Mouse (Mus musculus): ENCODE results near the gene Nme8.

Nme8 gene

DNA sequence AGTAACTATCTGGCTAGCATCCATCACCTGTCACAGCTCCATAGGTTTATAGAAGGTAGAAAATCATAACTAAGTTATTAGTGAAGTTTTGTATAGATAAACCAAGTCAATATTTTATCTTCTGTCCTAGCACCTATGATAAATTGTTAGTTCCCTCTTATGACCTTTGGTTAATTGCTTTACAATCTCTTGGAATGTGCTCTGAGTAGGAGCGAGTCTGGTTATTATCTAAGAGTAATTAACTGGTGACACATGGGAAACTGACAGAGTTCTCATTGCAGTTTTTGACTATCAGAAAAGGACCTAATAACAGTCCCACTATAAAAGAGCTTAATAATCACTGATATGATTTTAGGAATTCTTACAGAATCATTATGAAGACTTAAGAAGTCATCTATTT is 54.1 kb downstream of the Nme8 start:
- DNase-seq (ENCODE audit: low read depth, low spot score): no peak

DNA sequence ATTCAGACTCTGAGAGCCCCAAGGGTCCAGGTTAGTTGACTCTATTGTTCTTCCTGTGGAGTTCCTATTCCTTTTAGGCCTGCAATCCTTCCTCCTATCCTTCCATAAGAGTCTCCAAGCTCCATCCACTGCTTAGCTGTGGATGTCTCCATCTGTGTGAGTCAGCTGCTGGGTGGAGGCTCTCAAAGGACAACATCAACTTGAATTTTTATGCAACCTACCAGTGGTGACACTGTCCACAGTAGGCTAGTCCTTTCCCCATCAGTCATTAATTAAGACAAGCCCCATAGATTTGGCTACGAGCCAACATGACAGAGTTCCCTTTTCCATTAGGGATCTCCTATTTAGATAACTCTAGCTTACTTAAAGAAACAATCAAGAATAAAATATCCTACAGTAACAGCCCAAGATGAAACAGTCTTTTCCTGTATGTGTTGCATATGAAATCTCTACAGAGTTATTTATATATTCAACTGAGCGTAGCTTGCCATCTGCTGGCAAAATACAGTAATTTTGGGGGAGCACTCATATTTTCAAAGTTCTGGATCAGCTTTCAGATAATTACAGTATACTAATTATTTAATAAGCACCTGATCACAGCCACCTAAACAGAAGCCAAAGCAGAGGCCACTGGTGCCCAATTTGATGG is 57.3 kb downstream of the Nme8 start:
- DNase-seq (ENCODE audit: low read depth, low spot score): no peak

DNA sequence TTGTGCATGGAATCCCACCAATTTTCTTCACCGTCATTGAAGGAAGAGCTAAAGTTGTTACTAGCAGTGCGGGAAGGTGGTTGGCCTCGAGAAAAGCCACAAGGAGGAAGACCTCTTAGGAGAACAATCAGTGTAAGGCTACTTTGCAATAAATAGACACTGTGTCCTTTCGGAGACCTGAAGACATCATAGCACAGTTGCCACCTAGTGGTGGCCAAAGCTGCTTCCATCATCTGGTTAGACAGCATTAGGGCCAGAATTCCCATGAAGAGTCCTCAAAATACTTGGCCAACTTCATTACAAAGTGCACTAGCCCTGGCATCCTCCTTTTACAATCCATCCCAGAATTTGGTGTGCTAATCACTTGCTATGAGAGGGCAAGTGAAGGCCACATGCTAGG is 61.5 kb downstream of the Nme8 start:
- DNase-seq (ENCODE audit: low read depth, low spot score): no peak

DNA sequence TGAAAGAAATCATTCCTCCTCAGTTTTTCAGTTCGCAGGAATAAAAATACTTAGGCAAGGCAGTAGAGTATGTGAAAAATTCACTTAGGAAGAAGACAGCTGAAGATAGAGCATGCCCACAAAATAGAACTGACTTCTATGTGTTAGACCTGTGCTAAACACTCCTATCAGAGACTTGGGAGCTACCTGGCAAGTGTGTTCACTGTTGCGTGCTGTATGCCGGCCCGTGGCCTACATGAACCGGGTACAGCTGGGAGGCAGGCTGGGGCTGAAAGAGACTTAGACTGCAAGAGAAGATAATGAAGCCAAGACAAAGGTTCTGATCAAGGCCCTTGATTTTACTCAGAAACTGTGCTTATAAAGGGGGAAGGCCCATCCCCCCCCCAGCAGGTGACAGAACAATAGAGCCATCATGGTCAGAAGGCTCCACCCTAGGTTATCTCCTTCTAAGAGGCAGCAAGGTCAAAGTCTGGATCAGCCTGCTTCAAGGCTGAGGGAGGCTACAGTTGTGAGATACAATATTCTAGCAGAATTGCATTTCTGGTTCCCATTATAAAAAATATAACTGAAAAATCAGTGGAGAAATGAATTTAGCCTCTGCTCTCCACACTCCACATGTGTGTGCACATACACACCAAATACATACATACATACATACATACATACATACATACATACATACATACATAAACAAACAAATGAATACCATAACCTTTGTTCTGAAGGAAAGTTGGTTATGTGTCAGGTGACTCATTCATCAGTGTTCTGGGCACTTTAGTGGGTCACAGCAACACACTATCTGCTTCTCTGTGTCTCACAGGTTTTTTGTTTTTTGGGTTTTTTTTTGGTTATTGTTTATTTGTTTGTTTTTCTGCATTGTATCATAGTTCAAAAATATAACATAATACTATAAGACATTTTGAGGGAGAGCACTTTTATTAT is 66.6 kb downstream of the Nme8 start:
- DNase-seq (ENCODE audit: low read depth, low spot score): no peak

DNA sequence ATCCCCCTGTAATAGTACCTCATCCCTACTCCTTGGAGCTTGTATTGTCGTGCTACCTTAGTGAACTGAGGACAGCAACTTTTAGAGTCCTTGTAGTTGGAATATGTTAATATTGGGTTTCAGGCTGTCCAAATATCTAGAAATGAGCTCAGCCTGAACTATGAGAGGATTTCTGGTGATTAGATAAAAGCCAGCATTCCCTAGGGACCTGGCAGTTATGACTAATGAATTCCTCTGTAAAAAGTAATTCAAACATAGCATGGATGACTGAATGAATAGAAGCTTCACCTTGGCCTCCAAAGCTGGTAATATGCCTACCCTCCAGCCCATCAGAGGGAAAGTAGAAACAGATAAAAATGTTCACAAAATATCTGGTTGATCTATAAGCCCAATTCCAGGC is 71.1 kb downstream of the Nme8 start:
- DNase-seq (ENCODE audit: low read depth, low spot score): no peak

DNA sequence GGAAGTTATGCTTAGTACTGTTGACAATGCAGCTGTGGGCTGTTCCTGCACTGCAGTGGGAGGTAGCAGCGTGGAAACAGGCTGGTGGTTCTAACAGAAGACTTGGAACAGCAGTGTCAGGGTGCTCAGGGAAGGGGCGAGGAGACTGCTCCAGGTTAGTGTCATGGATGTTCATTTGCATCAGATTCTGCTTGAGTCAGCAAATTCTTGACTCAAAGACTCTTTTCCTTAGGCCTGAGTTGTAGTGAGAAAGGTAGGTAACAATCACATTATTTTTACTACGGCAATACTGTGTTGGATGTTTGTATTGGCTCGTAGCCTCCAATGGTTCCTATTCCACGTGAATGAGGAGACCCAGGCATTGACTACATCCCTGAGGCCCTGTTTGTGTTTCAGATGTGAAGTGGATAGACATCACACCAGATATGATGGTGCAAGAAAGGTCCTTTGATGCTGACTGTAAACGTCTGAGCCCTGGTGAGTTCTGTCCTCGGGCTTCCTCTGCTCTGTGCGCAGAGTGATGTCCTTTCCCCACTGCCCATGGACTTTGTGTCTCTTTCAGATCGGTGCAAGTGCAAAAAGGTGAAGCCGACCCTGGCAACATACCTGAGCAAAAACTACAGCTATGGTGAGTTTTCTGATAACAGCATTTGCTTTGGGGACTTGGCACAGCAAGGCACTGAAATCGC is 72.8 kb downstream of the Nme8 start:
- DNase-seq (ENCODE audit: low read depth, low spot score): no peak

DNA sequence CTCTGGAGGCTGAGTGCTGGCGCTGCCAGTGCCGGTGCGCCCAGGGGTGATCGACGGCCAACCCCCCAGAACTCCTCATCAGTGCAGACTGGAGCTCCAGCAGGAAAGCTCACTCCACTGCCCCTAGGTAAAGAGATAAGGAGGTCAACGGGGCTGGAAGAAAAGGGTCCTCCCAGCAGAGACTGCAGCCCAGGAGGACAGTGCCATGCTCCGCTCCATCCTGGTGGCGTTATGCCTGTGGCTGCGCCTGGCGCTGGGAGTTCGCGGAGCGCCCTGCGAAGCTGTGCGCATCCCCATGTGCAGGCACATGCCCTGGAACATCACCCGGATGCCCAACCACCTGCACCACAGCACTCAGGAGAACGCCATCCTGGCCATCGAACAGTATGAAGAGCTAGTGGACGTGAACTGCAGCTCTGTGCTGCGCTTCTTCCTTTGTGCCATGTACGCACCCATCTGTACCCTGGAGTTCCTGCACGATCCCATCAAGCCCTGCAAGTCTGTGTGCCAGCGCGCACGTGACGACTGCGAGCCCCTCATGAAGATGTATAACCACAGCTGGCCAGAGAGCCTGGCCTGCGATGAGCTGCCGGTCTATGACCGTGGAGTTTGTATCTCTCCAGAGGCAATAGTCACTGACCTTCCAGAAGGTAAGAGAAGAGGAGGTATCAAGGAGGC is 74.2 kb downstream of the Nme8 start:
- DNase-seq (ENCODE audit: low read depth, low spot score): no peak

DNA sequence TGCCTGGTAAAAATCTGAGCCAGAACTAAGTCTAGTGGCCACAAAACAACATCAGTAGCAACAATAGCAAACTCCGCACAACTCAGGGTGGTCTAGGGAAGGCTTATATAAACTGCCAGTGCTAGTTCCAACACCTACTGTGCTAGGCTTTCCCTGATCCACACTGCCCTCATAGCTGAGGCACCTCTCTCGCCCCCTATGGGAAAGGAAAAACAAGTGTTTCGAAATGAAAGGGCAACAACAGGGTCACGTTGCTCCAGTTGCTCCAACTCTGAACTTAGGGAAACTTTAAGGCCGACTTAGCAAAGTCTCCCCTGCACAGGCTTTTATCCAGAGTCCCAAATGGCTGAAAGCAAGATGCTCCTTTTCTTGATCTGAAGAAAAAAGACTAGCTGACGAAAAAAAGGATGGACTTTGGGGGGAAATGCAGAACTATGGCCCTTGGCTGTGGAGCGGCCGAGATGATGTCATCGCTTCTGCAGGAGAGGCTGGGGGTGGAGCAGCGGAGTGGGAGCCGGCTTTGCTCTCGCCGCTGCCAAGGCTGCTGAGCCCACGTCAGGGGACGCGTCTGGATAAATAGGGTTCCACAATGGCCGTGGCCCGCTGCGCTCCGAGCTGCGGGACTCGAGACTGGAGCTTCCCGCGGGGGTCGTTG is 74.9 kb downstream of the Nme8 start, which contains the start of gene Sfrp4:
Gene Sfrp4 (plus strand): TSS at position 532 of the 655 bp plus-strand sequence.
- no peak for DNase-seq (ENCODE audit: low read depth, low spot score)

DNA sequence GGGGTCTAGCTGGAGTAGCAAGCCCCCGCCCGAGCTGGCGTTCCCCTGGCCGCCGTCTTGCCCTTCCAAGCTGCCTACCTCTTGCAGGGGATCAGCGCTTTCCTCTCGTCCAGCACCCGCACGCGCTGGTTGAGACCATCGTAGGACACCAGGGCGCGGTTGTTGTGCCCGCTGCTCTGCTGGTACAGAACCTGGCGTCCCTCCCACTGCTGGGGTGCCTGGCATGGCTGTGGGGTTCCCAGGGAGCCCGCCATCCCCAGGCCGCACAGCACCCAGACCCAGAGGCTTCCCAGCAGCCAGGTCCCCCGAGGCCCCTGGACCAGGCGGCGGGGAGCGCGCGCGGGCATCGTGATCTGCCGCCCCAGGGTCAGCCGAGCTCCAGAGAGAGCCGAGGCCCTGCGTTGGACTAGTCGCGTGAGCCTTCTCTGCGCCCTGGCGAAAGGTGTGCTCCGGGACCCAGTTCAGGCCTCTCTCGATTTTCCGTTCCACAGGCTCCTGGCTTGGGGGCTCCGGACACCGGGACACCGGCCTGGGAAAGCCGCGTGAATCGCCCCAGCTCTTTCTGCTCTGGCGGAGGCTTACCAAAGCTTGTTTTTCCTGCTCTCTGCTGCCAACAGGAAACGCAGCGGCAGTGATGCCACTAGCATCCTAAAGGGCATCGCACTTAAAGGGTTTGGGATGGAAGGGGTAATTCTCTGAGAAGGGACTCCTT is 78.2 kb downstream of the Nme8 start, which contains the start of gene Epdr1:
Gene Epdr1 (minus strand): TSS at position 712 of the 712 bp plus-strand sequence.
- no peak for DNase-seq (ENCODE audit: low read depth, low spot score)

DNA sequence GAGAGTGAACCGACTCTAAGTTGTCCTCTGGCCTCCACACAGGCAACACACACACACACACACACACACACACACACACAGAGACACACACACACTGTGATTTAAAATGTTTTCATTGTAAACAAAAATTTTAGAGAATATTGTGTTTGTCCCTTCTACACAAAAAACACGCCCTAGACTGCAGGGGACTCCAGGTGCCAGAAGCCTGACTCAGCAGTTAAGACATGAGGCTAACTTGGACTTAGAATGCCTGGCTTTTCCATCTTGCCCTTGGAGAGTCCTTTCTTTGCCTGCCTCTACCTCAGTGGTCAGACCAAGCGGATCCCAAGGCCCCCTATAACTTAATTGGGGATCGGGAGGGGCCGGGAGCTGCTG is 78.8 kb downstream of the Nme8 start:
- DNase-seq (ENCODE audit: low read depth, low spot score): no peak

DNA sequence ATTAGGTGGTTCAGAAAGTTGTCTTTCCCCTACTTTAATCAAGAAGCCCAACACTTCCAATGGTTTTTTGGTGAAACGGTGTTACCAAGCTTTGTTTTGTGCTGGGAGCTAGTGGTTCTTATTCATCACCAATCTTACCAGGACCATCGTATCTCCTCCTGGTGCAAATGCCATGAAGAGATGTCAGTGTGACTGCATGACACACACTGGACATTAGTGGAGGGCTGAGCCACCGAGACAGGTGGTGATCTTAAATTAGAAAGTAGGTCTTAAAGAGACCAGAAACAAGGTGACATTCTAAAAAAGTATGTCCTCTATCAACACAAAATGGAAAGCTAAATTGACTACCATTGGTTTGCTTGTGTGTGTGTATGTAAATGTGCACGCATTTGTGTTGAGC is 79.5 kb downstream of the Nme8 start:
- no peak for DNase-seq (ENCODE audit: low read depth, low spot score)

DNA sequence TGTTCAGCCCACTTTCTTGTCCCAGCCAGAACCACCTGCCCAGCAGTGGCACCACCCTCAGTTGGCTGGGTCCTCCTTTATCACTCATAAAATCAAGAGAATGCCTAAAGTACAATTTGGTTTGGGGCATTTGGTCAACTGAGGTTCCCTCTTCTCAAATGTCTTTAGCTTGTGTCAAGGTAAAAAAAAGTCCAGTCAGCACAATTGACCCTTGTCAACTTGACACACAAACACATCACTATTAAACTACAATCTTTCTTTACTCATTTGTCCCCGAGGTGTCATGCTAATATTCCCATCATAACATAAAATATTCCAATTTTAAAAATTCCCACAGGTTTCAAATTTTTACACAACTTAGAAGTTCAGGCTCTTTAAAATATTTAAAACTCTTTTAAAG is 83.3 kb downstream of the Nme8 start:
- DNase-seq (ENCODE audit: low read depth, low spot score): no peak

DNA sequence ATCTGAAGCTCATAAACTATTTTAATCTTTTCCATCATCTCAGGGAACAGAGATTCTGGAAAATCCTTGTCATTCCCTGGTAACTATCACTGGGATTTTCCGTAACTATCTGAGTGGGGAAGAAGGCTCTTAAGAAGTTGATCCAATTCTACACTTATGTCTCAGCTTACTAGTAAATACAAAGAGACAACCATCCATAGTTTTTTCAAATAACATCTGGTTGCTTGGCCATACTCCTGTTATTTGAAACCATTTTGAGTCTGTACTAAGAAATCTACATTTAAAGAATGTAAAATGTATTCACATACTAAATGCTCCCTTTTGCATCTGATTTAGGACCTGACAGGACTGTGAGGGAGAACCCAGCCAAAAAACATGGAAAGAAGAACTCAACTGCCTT is 84.2 kb downstream of the Nme8 start:
- DNase-seq (ENCODE audit: low read depth, low spot score): no peak

DNA sequence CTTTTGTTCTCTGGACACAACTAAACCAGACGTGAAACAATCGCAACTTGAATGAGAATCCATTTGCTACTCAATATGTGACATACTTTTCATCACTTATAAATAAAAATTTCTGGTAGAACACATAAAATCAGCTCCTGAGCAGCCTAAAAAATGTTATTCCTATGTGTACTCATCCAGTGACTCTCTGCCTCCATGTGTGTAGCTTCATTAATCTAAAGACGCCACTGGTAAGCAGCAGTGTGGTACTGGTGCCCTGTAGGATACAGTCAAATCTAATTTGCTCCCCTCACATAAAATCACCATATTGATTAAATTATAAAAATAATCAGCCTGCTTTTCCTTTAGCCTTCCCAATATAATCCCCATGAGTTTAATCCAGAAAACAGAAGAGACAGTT is 84.6 kb downstream of the Nme8 start:
- DNase-seq (ENCODE audit: low read depth, low spot score): no peak

DNA sequence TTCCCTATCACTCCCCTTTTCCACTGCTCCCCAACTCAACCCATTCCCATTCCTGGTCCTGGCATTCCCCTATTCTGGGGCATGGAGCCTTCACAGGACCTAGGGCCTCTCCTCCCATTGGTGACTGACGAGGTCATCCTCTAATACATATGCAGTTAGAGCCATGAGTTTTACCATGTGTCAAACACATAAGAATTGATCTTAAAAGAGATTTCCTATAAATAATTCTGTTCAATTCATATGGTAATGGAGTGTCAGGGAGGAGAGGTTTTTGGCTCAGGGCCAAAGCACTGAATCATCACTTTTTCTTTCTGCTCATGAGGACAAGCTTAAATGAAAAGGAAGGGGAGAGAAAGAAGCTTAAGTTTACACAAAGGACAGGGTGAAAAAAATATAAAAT is 85.2 kb downstream of the Nme8 start:
- DNase-seq (ENCODE audit: low read depth, low spot score): no peak

DNA sequence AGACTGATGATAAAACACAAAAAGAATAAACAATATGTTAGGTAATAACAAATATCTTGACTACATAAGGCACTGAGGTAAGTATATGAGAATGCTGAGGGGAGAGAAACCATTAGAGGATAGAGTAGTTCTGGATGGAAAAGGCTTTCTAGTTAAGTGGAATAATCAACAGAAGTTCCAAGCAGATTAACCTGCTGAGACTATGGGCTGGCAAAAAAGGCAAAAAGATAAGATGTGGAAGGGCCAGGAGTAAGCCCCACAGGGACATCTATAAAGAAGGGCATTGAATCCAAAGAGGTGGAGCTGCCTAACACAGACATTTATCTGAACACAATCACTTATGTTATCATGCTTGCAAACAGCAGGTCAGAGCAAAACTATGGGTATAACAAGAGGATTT is 89.5 kb downstream of the Nme8 start:
- no peak for DNase-seq (ENCODE audit: low read depth, low spot score)

DNA sequence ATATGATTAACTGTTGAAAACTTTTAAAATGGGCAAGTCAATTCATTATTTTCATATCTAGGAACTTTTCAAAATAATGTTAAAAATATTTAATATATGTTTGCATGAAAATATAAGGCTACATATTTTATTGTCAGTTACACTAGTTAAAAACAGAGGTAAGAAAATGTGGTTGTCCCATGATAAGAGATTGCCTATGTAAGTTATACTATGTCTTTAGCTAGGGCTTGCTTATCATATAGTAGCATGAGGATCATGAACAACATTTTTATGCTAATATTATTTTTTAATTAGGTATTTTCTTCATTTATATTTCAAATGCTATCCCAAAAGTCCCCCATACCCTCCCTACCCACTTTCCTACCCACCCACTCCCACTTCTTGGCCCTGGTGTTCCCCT is 92.7 kb downstream of the Nme8 start:
- DNase-seq (ENCODE audit: low read depth, low spot score): no peak

DNA sequence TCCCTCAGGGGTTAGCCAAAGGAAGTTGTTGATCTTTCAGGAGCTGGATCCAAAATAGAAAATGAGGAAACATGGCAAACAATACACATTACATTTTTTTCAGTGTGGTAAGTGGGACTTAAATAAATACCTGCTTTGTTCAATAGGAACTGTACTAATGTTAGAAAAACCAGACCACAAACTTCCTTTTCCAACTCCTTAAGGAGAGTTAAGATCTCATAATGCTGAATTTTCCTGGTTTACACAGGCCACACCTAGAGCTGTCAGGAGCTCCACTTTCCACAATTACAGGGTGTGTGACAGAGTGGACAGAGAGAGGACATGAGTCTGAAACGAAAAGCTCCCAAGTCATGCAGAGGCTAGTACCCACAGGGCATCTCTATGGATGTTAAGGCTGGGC is 93.9 kb downstream of the Nme8 start:
- DNase-seq (ENCODE audit: low read depth, low spot score): no peak

DNA sequence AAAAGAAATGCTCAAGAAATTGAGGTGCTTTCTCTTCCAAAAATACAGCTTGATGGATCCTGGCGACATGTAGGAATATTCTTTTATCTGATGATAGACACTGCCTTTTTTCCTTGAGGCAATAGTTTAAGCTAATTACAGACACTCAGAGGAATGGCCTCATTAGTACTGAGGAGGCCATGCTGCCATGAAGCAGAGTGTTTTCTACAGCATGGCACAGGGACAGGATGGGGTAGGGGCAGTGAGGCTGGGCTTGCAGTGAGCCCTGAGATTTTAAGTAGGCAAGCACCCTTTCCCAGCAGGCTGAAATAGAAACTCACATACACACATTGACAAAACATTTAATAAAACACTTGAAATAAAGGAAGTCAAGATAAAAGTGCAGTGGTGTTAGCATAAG is 95.1 kb downstream of the Nme8 start:
- no peak for DNase-seq (ENCODE audit: low read depth, low spot score)

DNA sequence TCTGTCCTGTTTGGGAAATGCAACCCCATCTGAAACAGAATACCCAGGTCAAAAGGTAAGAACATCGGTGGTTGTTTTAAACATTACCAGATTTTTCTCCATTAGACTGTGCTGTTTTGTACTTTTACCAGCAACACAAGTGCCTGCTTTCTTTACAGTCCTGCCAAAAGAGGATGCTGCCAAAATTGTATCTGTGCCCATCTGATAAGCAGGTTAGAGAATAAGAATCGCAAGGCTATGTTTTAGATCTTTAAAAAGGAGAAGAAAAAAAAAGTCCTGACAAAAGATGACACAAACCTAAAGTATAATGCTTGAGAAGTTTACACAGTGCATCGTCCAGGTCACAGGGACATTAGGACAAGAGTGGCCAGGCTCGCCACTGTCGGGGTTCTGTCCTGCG is 98.4 kb downstream of the Nme8 start:
- DNase-seq (ENCODE audit: low read depth, low spot score): no peak

DNA sequence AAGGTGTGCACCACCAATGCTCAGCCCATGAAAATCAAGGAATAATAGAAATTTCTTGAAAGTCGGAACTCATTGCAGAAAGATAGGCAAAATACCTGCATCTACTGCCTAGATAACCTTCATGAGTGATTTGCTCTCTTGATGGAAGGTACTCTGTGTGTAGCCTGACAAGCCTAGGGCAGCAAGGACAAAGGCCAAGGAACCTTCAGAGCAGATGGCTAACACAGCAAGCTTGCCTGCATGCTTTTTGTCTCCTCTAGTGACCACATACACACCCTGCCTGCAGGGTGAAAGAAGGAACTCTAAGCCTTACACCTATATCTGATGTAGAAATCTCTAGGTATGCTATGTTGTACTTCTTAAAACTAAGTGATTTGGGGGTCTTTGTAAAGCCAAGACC is 102.5 kb downstream of the Nme8 start:
- DNase-seq (ENCODE audit: low read depth, low spot score): no peak
